Mouse (Mus musculus) MEL (cell line): Measurements from ENCODE around the gene Met. TPM values are rescaled to one million over a fixed set of nuclear protein-coding genes. Genes with fewer than 3 reads are reported as not detected.

Experiments
- DNase-seq: peaks from one replicate; pipeline ENCODE4 v3.0.0; 2011; ENCODE audit warnings: low read depth, low spot score
- H3K27ac ChIP-seq: 2 replicates; pipeline ENCODE4 v1.5.1; 2012; ENCODE audit warnings: low read depth, mild to moderate bottlenecking, control low read depth, low read length, moderate library complexity; ENCODE audit not compliant: control insufficient read depth
- H3K27me3 ChIP-seq, 2 experiments: fragments of 150-350 bp in 1 of 2; sonication (generic) in 1 of 2; 2 replicates each; pipeline ENCODE4 v1.6.1; 2012; ENCODE audit warnings: low read length in 2 of 2, mild to moderate bottlenecking in 2 of 2, improper control_type of control experiment in 1 of 2, moderate library complexity in 1 of 2; ENCODE audit not compliant: insufficient read depth in 2 of 2, control insufficient read depth in 1 of 2
- H3K36me3 ChIP-seq, 2 experiments: 2 replicates each; pipeline ENCODE4 v1.6.1; 2012 to 2014; ENCODE audit warnings: low read length in 2 of 2, improper control_type of control experiment in 1 of 2, inconsistent platforms in 1 of 2, mild to moderate bottlenecking in 1 of 2; ENCODE audit not compliant: insufficient read depth in 2 of 2, control insufficient read depth in 1 of 2
- H3K4me1 ChIP-seq, 2 experiments: fragments of 150-350 bp in 1 of 2; sonication (generic) in 1 of 2; 2 replicates each; pipeline ENCODE4 v1.6.1; 2012; ENCODE audit warnings: low read length in 2 of 2, improper control_type of control experiment in 1 of 2, mild to moderate bottlenecking in 1 of 2; ENCODE audit not compliant: insufficient read depth in 2 of 2, control insufficient read depth in 1 of 2
- H3K4me3 ChIP-seq, 2 experiments: fragments of 150-350 bp in 1 of 2; sonication (generic) in 1 of 2; 2 replicates each; pipeline ENCODE4 v1.5.1; 2012; ENCODE audit warnings: low read depth in 2 of 2, low read length in 2 of 2, mild to moderate bottlenecking in 2 of 2, moderate library complexity in 2 of 2, control low read depth in 1 of 2, improper control_type of control experiment in 1 of 2; ENCODE audit not compliant: control insufficient read depth in 1 of 2, insufficient read depth in 1 of 2
- H3K79me2 ChIP-seq: 2 replicates; pipeline ENCODE4 v1.6.1; 2012; ENCODE audit warnings: mild to moderate bottlenecking, low read length, moderate library complexity; ENCODE audit not compliant: control insufficient read depth, poor library complexity, insufficient read depth
- H3K9ac ChIP-seq: 2 replicates; pipeline ENCODE4 v1.6.1; 2012; ENCODE audit warnings: low read depth, mild to moderate bottlenecking, control low read depth, low read length, moderate library complexity; ENCODE audit not compliant: control insufficient read depth, poor library complexity, severe bottlenecking
- H3K9me3 ChIP-seq: fragments of 150-350 bp; sonication (generic); replicated peaks from 2 replicates; pipeline ENCODE4 v1.6.1; 2012; ENCODE audit warnings: mild to moderate bottlenecking, low read length, improper control_type of control experiment, moderate library complexity; ENCODE audit not compliant: insufficient read depth
- CTCF ChIP-seq, 3 experiments: IDR thresholded peaks in 2 of 3; conservative IDR thresholded peaks in 1 of 3; 2 replicates each; pipeline ENCODE4 v1.5.1; 2011 to 2012; ENCODE audit warnings: low read length in 3 of 3, low read depth in 2 of 3, mild to moderate bottlenecking in 2 of 3, improper control_type of control experiment in 1 of 3, inconsistent platforms in 1 of 3, mixed read lengths in 1 of 3, moderate library complexity in 1 of 3; ENCODE audit not compliant: control insufficient read depth in 1 of 3, insufficient read depth in 1 of 3, poor library complexity in 1 of 3, severe bottlenecking in 1 of 3
- ELF1 ChIP-seq: IDR thresholded peaks from 2 replicates; pipeline ENCODE4 v1.6.1; 2014; ENCODE audit warnings: low read depth, mild to moderate bottlenecking, inconsistent platforms, low read length, improper control_type of control experiment, moderate library complexity
- ETS1 ChIP-seq: IDR thresholded peaks from 2 replicates; pipeline ENCODE4 v1.6.1; 2012; ENCODE audit warnings: low read depth, mild to moderate bottlenecking, inconsistent platforms, low read length, improper control_type of control experiment, moderate library complexity
- HCFC1 ChIP-seq: IDR thresholded peaks from 2 replicates; pipeline ENCODE4 v1.6.1; 2012; ENCODE audit warnings: low read depth, mild to moderate bottlenecking, inconsistent platforms, low read length, improper control_type of control experiment, moderate library complexity
- KAT2A ChIP-seq: conservative IDR thresholded peaks from 2 replicates; pipeline ENCODE4 v1.6.1; 2012; ENCODE audit warnings: low read depth, low read length, improper control_type of control experiment, inconsistent platforms
- NELFE ChIP-seq: IDR thresholded peaks from 2 replicates; pipeline ENCODE4 v1.6.1; 2011; ENCODE audit warnings: low read depth, low read length, improper control_type of control experiment
- RAD21 ChIP-seq: IDR thresholded peaks from 2 replicates; pipeline ENCODE4 v1.6.1; 2011; ENCODE audit warnings: mild to moderate bottlenecking, low read depth, low read length, improper control_type of control experiment
- SIN3A ChIP-seq: IDR thresholded peaks from 2 replicates; pipeline ENCODE4 v1.6.1; 2012; ENCODE audit warnings: low read length, improper control_type of control experiment, inconsistent platforms
- SMC3 ChIP-seq: IDR thresholded peaks from 2 replicates; pipeline ENCODE4 v1.6.1; 2011; ENCODE audit warnings: low read depth, low read length, improper control_type of control experiment
- TBP ChIP-seq: IDR thresholded peaks from 2 replicates; pipeline ENCODE4 v1.8.0; 2011; ENCODE audit warnings: low read depth, low read length, improper control_type of control experiment
- USF2 ChIP-seq, 2 experiments: IDR thresholded peaks; 2 replicates each; pipeline ENCODE4 v1.6.1; 2011 to 2012; ENCODE audit warnings: improper control_type of control experiment in 2 of 2, low read length in 2 of 2, borderline replicate concordance in 1 of 2, inconsistent platforms in 1 of 2, low read depth in 1 of 2, mild to moderate bottlenecking in 1 of 2; ENCODE audit not compliant: insufficient read depth in 1 of 2
- ZC3H11A ChIP-seq: IDR thresholded peaks from 2 replicates; pipeline ENCODE4 v1.6.1; 2012; ENCODE audit warnings: low read depth, mild to moderate bottlenecking, inconsistent platforms, low read length, improper control_type of control experiment
- polyA plus RNA-seq, 2 experiments: library from polyadenylated mRNA; stranded (reverse) in 1 of 2; unstranded in 1 of 2; fragments of >175 nt in 1 of 2; fragments of >200 nt in 1 of 2; gene quantifications; 2 replicates each; pipeline versions ENCODE4 v1.2.1 to v1.2.4; 2012; ENCODE audit warnings: low replicate concordance in 2 of 2, low read depth in 1 of 2; ENCODE audit not compliant: insufficient read length in 2 of 2, insufficient read depth in 1 of 2, missing spikeins in 1 of 2
- total RNA-seq: library from RNA; depleted of rRNA; stranded (reverse); fragments of 300-350 nt; gene quantifications from 2 replicates; pipeline ENCODE4 v1.2.3, GENCODE M21; 2012

Met gene
- total and polyA plus RNA-seq, 3 experiments: not detected

- Histone ChIP-seq H3K4me1 (no peaks in the 10 kb centered on the region), H3K36me3 (no peaks in the 10 kb centered on the region), H3K4me3 (peak overlapping the region; percentile 22 to 32; a peak in 1 of 4 replicates), H3K79me2 (no peaks in the 10 kb centered on the region), H3K9me3 (no peaks in the 10 kb centered on the region), H3K27ac (no peak overlapping the region), H3K27me3 (peaks cover 0 to 7% of the 10 kb centered on the region in 2 experiments), H3K9ac (no peak overlapping the region)
- peak; percentile 38 for DNase-seq
- no peak for TF ChIP-seq ETS1
- no peak for TF ChIP-seq HCFC1
- TF ChIP-seq USF2 (IDR thresholded peaks at IDR 0.05; ENCODE audit: borderline replicate concordance in 1 of 2, insufficient read depth in 1 of 2, low read depth in 1 of 2, low read length in 2 of 2): no peak
Observed at GRCm38 (mm10) chr6:17583982-17584381, 120.4 kb downstream of the Met start.

DNA sequence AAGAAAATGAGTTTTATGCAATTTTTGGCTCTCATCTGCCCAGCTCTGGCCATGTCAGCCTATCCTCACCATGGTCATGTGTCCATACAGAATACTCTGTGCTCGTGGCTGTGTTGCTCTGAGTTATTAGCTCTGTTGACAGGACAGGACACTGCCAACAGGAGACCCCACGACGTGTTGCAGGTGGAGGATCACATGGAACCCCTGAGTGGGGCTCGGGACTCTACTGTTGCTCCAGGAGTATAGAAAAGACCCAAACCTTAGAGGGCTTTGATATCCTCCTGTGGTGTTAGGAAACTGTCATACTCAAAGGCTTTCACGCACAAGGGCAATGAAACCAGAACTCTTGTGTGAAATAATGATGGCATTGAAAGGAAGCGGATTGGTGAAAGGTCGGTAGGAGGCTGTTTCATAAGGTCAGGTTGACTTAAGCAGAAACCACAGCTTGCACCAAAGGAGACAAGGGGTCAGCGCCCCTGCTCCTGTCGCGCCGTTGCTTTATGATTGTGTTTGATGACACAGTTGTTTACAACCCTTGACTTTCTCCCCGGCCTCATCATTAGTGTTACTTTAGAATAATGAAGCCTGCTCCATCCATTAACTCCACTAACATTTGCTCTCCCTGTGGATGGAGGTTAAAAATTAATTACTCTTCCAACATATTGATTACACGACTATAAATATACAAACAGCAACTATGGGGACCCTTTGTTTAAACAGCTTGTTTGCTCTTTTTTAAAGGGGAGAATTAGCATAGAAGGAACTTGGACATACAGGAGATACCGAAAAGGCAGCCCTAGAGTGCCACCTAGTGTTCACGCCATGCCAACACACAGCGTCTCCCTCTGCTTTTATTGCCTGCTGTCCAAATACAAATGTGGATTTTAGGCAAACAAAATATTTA lies 125.7 kb downstream of the Met start:
- no peak overlapping the region for H3K4me3 ChIP-seq
- no peaks in the 10 kb centered on the region for H3K9me3 ChIP-seq
- H3K9ac ChIP-seq: no peak overlapping the region
- no peaks in the 10 kb centered on the region for H3K36me3 ChIP-seq
- peak; percentile 79 for DNase-seq
- H3K27ac ChIP-seq: no peak overlapping the region
- no peaks in the 10 kb centered on the region; a peak in 1 of 4 replicates for H3K4me1 ChIP-seq
- TF ChIP-seq ZC3H11A (peak; percentile 76), RAD21 (peak; percentile 93), ELF1 (no peak), CTCF (IDR thresholded peaks at IDR 0.05 in 2 of 3, conservative IDR thresholded peaks at IDR 0.05 in 1 of 3; ENCODE audit: control insufficient read depth in 1 of 3, insufficient read depth in 1 of 3, low read depth in 2 of 3, low read length in 3 of 3, poor library complexity in 1 of 3, severe bottlenecking in 1 of 3) (peak; percentile 88 to 94 (median 92)), KAT2A (no peak), TBP (no peak), SMC3 (peak; percentile 86)
- H3K79me2 ChIP-seq: no peaks in the 10 kb centered on the region
- peaks cover 3 to 11% of the 10 kb centered on the region in 2 experiments for H3K27me3 ChIP-seq

GRCm38 (mm10) chr6:17589953-17590627 lies 126.5 kb downstream of the Met start:
- no peak for TF ChIP-seq SIN3A
- TF ChIP-seq TBP: no peak
- TF ChIP-seq NELFE: no peak
- Histone ChIP-seq H3K4me1 (no peaks in the 10 kb centered on the region; a peak in 1 of 4 replicates), H3K4me3 (no peak overlapping the region), H3K27ac (no peak overlapping the region), H3K27me3 (peaks cover 3 to 11% of the 10 kb centered on the region in 2 experiments), H3K36me3 (no peaks in the 10 kb centered on the region), H3K9ac (no peak overlapping the region), H3K79me2 (no peaks in the 10 kb centered on the region), H3K9me3 (no peaks in the 10 kb centered on the region)
- peak; percentile 6 for DNase-seq
